Mouse (Mus musculus): ENCODE measurements around the gene Ugt1a1.

- TF ChIP-seq CTCF (IDR thresholded peaks at IDR 0.05; ENCODE audit: borderline replicate concordance, control insufficient read depth, extremely low read depth, insufficient read depth, low read length, poor library complexity) (no peak), POLR2A (IDR thresholded peaks at IDR 0.05; ENCODE audit: control insufficient read depth, extremely low read depth, insufficient read depth, low read length, poor library complexity) (no peak)
These were observed 49.0 kb downstream of the Ugt1a1 start for GRCm38 (mm10) chr1:88260604-88261377.
